Mouse (Mus musculus): ENCODE data around the gene Lamb1. TPM values are rescaled to one million over a fixed set of nuclear protein-coding genes. Genes with fewer than 3 reads are reported as not detected.

The Lamb1 gene
- total and polyA plus RNA-seq, 2 experiments = 2.7 to 7.3 TPM

GRCm38 (mm10) chr12:31369656-31370055 is 104.6 kb downstream of the Lamb1 start:
- no peak overlapping the region for H3K4me3 ChIP-seq (ENCODE audit: insufficient read depth, low read depth, low read length)
- no peaks in the 10 kb centered on the region for H3K36me3 ChIP-seq (ENCODE audit: control insufficient read depth, insufficient read depth, low read length)
- H3K27ac ChIP-seq (replicated peaks; ENCODE audit: insufficient read depth, low read depth, low read length) = no peak overlapping the region
- 81% methylated on average over 7 of the region's 7 CpGs for WGBS
- H3K9ac ChIP-seq (ENCODE audit: low read depth, low read length) = no peak overlapping the region
- no peaks in the 10 kb centered on the region for H3K27me3 ChIP-seq (ENCODE audit: control insufficient read depth, insufficient read depth, low read length)
- no peaks in the 10 kb centered on the region for H3K4me1 ChIP-seq (ENCODE audit: control insufficient read depth, insufficient read depth, low read length)
- TF ChIP-seq POLR2A (IDR thresholded peaks at IDR 0.05; ENCODE audit: extremely low read depth, insufficient read depth, low read length) (no peak), CTCF (IDR thresholded peaks at IDR 0.05; ENCODE audit: low read depth, low read length) (no peak)
- no peaks in the 10 kb centered on the region for H3K79me2 ChIP-seq (ENCODE audit: control insufficient read depth, insufficient read depth, low read length)
- no peak for DNase-seq (ENCODE audit: extremely low read depth, low read depth, low spot score)

GRCm38 (mm10) chr12:31374603-31375282 is 109.7 kb downstream of the Lamb1 start:
- peak; percentile 66 for DNase-seq (ENCODE audit: extremely low read depth, low read depth, low spot score)

GRCm38 (mm10) chr12:31375283-31375615 is 110.2 kb downstream of the Lamb1 start:
- Histone ChIP-seq H3K9ac (ENCODE audit: low read depth, low read length) (no peak overlapping the region), H3K27me3 (ENCODE audit: control insufficient read depth, insufficient read depth, low read length) (no peaks in the 10 kb centered on the region; the same call in 1 of the 2 replicates), H3K27ac (replicated peaks; ENCODE audit: insufficient read depth, low read depth, low read length) (no peak overlapping the region), H3K79me2 (ENCODE audit: control insufficient read depth, insufficient read depth, low read length) (no peaks in the 10 kb centered on the region), H3K36me3 (ENCODE audit: control insufficient read depth, insufficient read depth, low read length) (no peaks in the 10 kb centered on the region), H3K4me1 (ENCODE audit: control insufficient read depth, insufficient read depth, low read length) (no peaks in the 10 kb centered on the region), H3K4me3 (ENCODE audit: insufficient read depth, low read depth, low read length) (no peak overlapping the region)
- WGBS = 70% methylated on average over 4 of the region's 4 CpGs
- TF ChIP-seq CTCF (IDR thresholded peaks at IDR 0.05; ENCODE audit: low read depth, low read length) (no peak), POLR2A (IDR thresholded peaks at IDR 0.05; ENCODE audit: extremely low read depth, insufficient read depth, low read length) (no peak)
- no peak for DNase-seq (ENCODE audit: extremely low read depth, low read depth, low spot score)

More at GRCm38 (mm10) chr12:31374603-31375282, 109.7 kb downstream of the Lamb1 start:
- H3K79me2 ChIP-seq (ENCODE audit: control insufficient read depth, insufficient read depth, low read length) = no peaks in the 10 kb centered on the region
- H3K4me3 ChIP-seq (ENCODE audit: insufficient read depth, low read depth, low read length) = no peak overlapping the region
- TF ChIP-seq POLR2A (IDR thresholded peaks at IDR 0.05; ENCODE audit: extremely low read depth, insufficient read depth, low read length) (no peak), CTCF (IDR thresholded peaks at IDR 0.05; ENCODE audit: low read depth, low read length) (peak; percentile 83)
- no peak overlapping the region for H3K27ac ChIP-seq (replicated peaks; ENCODE audit: insufficient read depth, low read depth, low read length)
- 36% methylated on average over 9 of the region's 9 CpGs for WGBS
- no peaks in the 10 kb centered on the region; the same call in 1 of the 2 replicates for H3K27me3 ChIP-seq (ENCODE audit: control insufficient read depth, insufficient read depth, low read length)
- H3K4me1 ChIP-seq (ENCODE audit: control insufficient read depth, insufficient read depth, low read length) = no peaks in the 10 kb centered on the region
- no peaks in the 10 kb centered on the region for H3K36me3 ChIP-seq (ENCODE audit: control insufficient read depth, insufficient read depth, low read length)
- H3K9ac ChIP-seq (ENCODE audit: low read depth, low read length) = no peak overlapping the region

GRCm38 (mm10) chr12:31376326-31376950 is 111.4 kb downstream of the Lamb1 start:
- peak; percentile 13 for DNase-seq (ENCODE audit: extremely low read depth, low read depth, low spot score)
- no peaks in the 10 kb centered on the region for H3K4me1 ChIP-seq (ENCODE audit: control insufficient read depth, insufficient read depth, low read length)
- no peaks in the 10 kb centered on the region for H3K79me2 ChIP-seq (ENCODE audit: control insufficient read depth, insufficient read depth, low read length)
- TF ChIP-seq CTCF (IDR thresholded peaks at IDR 0.05; ENCODE audit: low read depth, low read length) (0 out of 2 replicates have a peak, but pooled peaks have one; percentile 15), POLR2A (IDR thresholded peaks at IDR 0.05; ENCODE audit: extremely low read depth, insufficient read depth, low read length) (no peak)
- H3K36me3 ChIP-seq (ENCODE audit: control insufficient read depth, insufficient read depth, low read length) = no peaks in the 10 kb centered on the region
- 7% methylated on average over 13 of the region's 13 CpGs for WGBS
- H3K27me3 ChIP-seq (ENCODE audit: control insufficient read depth, insufficient read depth, low read length) = no peaks in the 10 kb centered on the region; the same call in 1 of the 2 replicates
- no peak overlapping the region for H3K4me3 ChIP-seq (ENCODE audit: insufficient read depth, low read depth, low read length)
- no peak overlapping the region for H3K27ac ChIP-seq (replicated peaks; ENCODE audit: insufficient read depth, low read depth, low read length)
- H3K9ac ChIP-seq (ENCODE audit: low read depth, low read length) = no peak overlapping the region

- Histone ChIP-seq H3K27ac (replicated peaks; ENCODE audit: insufficient read depth, low read depth, low read length) (no peak overlapping the region), H3K9ac (ENCODE audit: low read depth, low read length) (no peak overlapping the region), H3K36me3 (ENCODE audit: control insufficient read depth, insufficient read depth, low read length) (no peaks in the 10 kb centered on the region), H3K4me1 (ENCODE audit: control insufficient read depth, insufficient read depth, low read length) (no peaks in the 10 kb centered on the region), H3K79me2 (ENCODE audit: control insufficient read depth, insufficient read depth, low read length) (no peaks in the 10 kb centered on the region), H3K4me3 (ENCODE audit: insufficient read depth, low read depth, low read length) (no peak overlapping the region), H3K27me3 (ENCODE audit: control insufficient read depth, insufficient read depth, low read length) (no peaks in the 10 kb centered on the region; the same call in 1 of the 2 replicates)
- no peak for TF ChIP-seq CTCF (IDR thresholded peaks at IDR 0.05; ENCODE audit: low read depth, low read length)
- TF ChIP-seq POLR2A (IDR thresholded peaks at IDR 0.05; ENCODE audit: extremely low read depth, insufficient read depth, low read length) = no peak
- 60% methylated on average over 11 of the region's 11 CpGs for WGBS
- no peak for DNase-seq (ENCODE audit: extremely low read depth, low read depth, low spot score)
Measured at GRCm38 (mm10) chr12:31377241-31377640, 112.2 kb downstream of the Lamb1 start.

Other genes with a start within 250 kb of the Lamb1 start
- 1.6 and 2.1 TPM in 2 replicates for gene Fam110c, start 191.4 kb upstream of the Lamb1 start, total RNA-seq (2014; rRNA removed)
- gene Fam110c, start 191.4 kb upstream of the Lamb1 start, polyA plus RNA-seq (2012; rRNA removed) = 0.42 and 0.53 TPM in 2 replicates
- gene Gm6993, start 24.5 kb upstream of the Lamb1 start, total RNA-seq (2014; rRNA removed) = not detected in 2 replicates
- gene Gm6993, start 24.5 kb upstream of the Lamb1 start, polyA plus RNA-seq (2012; rRNA removed) = not detected in 2 replicates
- gene Dld, start 86.2 kb downstream of the Lamb1 start, total RNA-seq (2014; rRNA removed) = 93.6 and 117 TPM in 2 replicates
- 17.4 and 19.8 TPM in 2 replicates for gene Dld, start 86.2 kb downstream of the Lamb1 start, polyA plus RNA-seq (2012; rRNA removed)
- gene Slc26a3, start 125.6 kb downstream of the Lamb1 start, total RNA-seq (2014; rRNA removed) = 0.37 TPM in 1 of 2 replicates, not detected in the other
- 0.06 and 0.09 TPM in 2 replicates for gene Slc26a3, start 125.6 kb downstream of the Lamb1 start, polyA plus RNA-seq (2012; rRNA removed)
- 2.2 and 3.0 TPM in 2 replicates for gene Cbll1, start 234.4 kb downstream of the Lamb1 start, total RNA-seq (2014; rRNA removed)
- 2.8 and 3.4 TPM in 2 replicates for gene Cbll1, start 234.4 kb downstream of the Lamb1 start, polyA plus RNA-seq (2012; rRNA removed)